8 mouse cellular contexts compared by ENCODE assay signal in the genomic region with DNA sequence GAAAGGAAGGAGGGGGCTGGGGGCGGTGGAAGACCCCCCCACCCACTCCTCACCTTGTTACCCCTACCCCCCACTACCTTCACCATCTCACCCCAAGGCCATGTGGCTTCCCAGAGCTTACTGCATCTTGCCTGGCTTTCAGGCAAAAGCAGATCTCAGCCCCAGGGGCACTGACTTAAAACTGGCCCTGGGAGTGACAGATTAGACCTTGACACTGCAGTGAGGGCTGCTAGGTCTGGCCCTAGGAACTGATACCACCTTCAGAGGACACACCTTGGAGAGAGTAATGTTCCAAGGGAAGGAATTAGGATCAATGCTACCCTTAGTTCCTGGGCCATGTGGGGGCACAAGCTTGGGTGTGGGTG. TPM values are rescaled to one million over a fixed set of nuclear protein-coding genes. Genes with fewer than 3 reads are reported as not detected.
DNase-seq lines count a peak whose midpoint lies in the region; ATAC-seq and TF ChIP-seq lines count a peak whose summit lies in the region.

No protein-coding gene starts in this region.

- TF ChIP-seq EP300 in heart, adult 2 months (IDR thresholded peaks at IDR 0.05; ENCODE audit: insufficient read depth, low read depth, low read length), result no peak
- TF ChIP-seq EP300 in CH12.LX (IDR thresholded peaks at IDR 0.05; ENCODE audit: low read length), result no peak

- in situ Hi-C loops in CH12.LX (cut with MboI; ENCODE audit: low pct_ligation_motif_present, low pct_unique_long_range_greater_than_20kb, low sequenced_read_pairs), result no loop called here

- peak overlapping the region; percentile 52; the same call in 1 of the 2 replicates for H3K4me2 ChIP-seq in CH12.LX (ENCODE audit: insufficient read depth, low read depth, poor library complexity, severe bottlenecking)
- peak overlapping the region; percentile 84 for H3K4me2 ChIP-seq in embryonic facial prominence, embryonic 14.5 days (ENCODE audit: low read depth, low read length)
- H3K4me2 ChIP-seq in neural tube, embryonic 15.5 days, result peak overlapping the region; percentile 87

- TF ChIP-seq POLR2A in heart, adult 2 months (IDR thresholded peaks at IDR 0.05; ENCODE audit: insufficient read depth, low read depth, low read length), result no peak
- no peak for TF ChIP-seq POLR2A in CH12.LX (IDR thresholded peaks at IDR 0.05; ENCODE audit: low read depth, low read length)

- peak; percentile 31; the same call in 1 of the 2 replicates for ATAC-seq in embryonic facial prominence, embryonic 14.5 days (ENCODE audit: low read depth)
- peak; percentile 46; the same call in 1 of the 2 replicates for ATAC-seq in neural tube, embryonic 15.5 days (ENCODE audit: low FRiP score)

- H3K9ac ChIP-seq in heart, adult 2 months (ENCODE audit: low read depth, low read length), result peak overlapping the region; percentile 45
- 0 out of 2 replicates have a peak overlapping the region, but pooled peaks have one; percentile 90 for H3K9ac ChIP-seq in CH12.LX (ENCODE audit: insufficient read depth, low read depth)
- H3K9ac ChIP-seq in embryonic facial prominence, embryonic 14.5 days (ENCODE audit: low read depth, low read length), result peak overlapping the region; percentile 95
- H3K9ac ChIP-seq in neural tube, embryonic 15.5 days (replicated peaks), result peak overlapping the region; percentile 81

- peak overlapping the region; percentile 46 for H3K4me3 ChIP-seq in heart, adult 2 months
- peak overlapping the region in 2 of 3 experiments; percentile 40 to 89 for H3K4me3 ChIP-seq in CH12.LX (replicated peaks in 1 of 3; ENCODE audit: low read depth in 2 of 3, low read length in 2 of 3, poor library complexity in 1 of 3)
- H3K4me3 ChIP-seq in embryonic facial prominence, embryonic 14.5 days (ENCODE audit: low read depth, low read length), result peak overlapping the region; percentile 89
- H3K4me3 ChIP-seq in limb, embryonic 10.5 days, result peak overlapping the region; percentile 84
- peak overlapping the region; percentile 92 for H3K4me3 ChIP-seq in neural tube, embryonic 15.5 days (replicated peaks)

- DNase-seq in heart, adult 2 months, result no peak
- DNase-seq in heart, postnatal 14 days, result no peak
- no peak for DNase-seq in CH12.LX (ENCODE audit: extremely low read depth)
- DNase-seq in embryonic facial prominence, embryonic 14.5 days (ENCODE audit: low spot score), result no peak
- no peak for DNase-seq in limb, embryonic 10.5 days (ENCODE audit: low spot score)
- DNase-seq in left cerebral cortex, postnatal 4 days, result no peak
- DNase-seq in left cerebral cortex, adult 9 months (ENCODE audit: low spot score in 2 of 2), result no peak

- no peaks in the 10 kb centered on the region for H3K36me3 ChIP-seq in heart, adult 2 months (ENCODE audit: control insufficient read depth, insufficient read depth, low read length)
- H3K36me3 ChIP-seq in CH12.LX (replicated peaks in 1 of 2; ENCODE audit: control insufficient read depth in 1 of 2, insufficient read depth in 1 of 2, low read length in 1 of 2), result peaks cover 0 to 19% of the 10 kb centered on the region in 2 experiments
- no peaks in the 10 kb centered on the region for H3K36me3 ChIP-seq in embryonic facial prominence, embryonic 14.5 days (ENCODE audit: control insufficient read depth, insufficient read depth, low read length)
- no peaks in the 10 kb centered on the region for H3K36me3 ChIP-seq in limb, embryonic 10.5 days
- H3K36me3 ChIP-seq in neural tube, embryonic 15.5 days, result no peaks in the 10 kb centered on the region

- H3K27ac ChIP-seq in heart, adult 2 months, result peak overlapping the region; percentile 54
- H3K27ac ChIP-seq in CH12.LX (ENCODE audit: insufficient read depth, low read depth), result no peak overlapping the region
- H3K27ac ChIP-seq in embryonic facial prominence, embryonic 14.5 days (replicated peaks; ENCODE audit: low read depth, low read length), result no peak overlapping the region
- H3K27ac ChIP-seq in limb, embryonic 10.5 days, result peak overlapping the region; percentile 98
- H3K27ac ChIP-seq in neural tube, embryonic 15.5 days (replicated peaks), result 0 out of 2 replicates have a peak overlapping the region, but pooled peaks have one; percentile 28

- no CpG with 5 or more reads among the region's 1 CpGs for WGBS in heart, adult 2 months
- 0% methylated on average over 1 of the region's 1 CpGs for WGBS in embryonic facial prominence, embryonic 14.5 days
- 0% methylated on average over 1 of the region's 1 CpGs for WGBS in limb, embryonic 10.5 days
- WGBS in neural tube, embryonic 15.5 days, result no CpG with 5 or more reads among the region's 1 CpGs

- dilution Hi-C loops in CH12.LX (cut with MboI; ENCODE audit: extremely low pct_ligation_motif_present, extremely low pct_unique_long_range_greater_than_20kb, low sequenced_read_pairs), result no loop called here

- peaks cover 12% of the 10 kb centered on the region for H3K9me3 ChIP-seq in CH12.LX (replicated peaks; ENCODE audit: low read length)
- H3K9me3 ChIP-seq in embryonic facial prominence, embryonic 14.5 days (ENCODE audit: control insufficient read depth, low read length), result no peaks in the 10 kb centered on the region
- H3K9me3 ChIP-seq in limb, embryonic 10.5 days (replicated peaks), result no peaks in the 10 kb centered on the region
- no peaks in the 10 kb centered on the region for H3K9me3 ChIP-seq in neural tube, embryonic 15.5 days (replicated peaks)

- no peaks in the 10 kb centered on the region for H3K27me3 ChIP-seq in heart, adult 2 months (ENCODE audit: control insufficient read depth, insufficient read depth, low read length)
- H3K27me3 ChIP-seq in CH12.LX (replicated peaks), result no peaks in the 10 kb centered on the region
- H3K27me3 ChIP-seq in embryonic facial prominence, embryonic 14.5 days (replicated peaks; ENCODE audit: control insufficient read depth, insufficient read depth, low read length), result no peaks in the 10 kb centered on the region
- no peaks in the 10 kb centered on the region for H3K27me3 ChIP-seq in limb, embryonic 10.5 days (ENCODE audit: low read depth, poor library complexity, severe bottlenecking)
- no peaks in the 10 kb centered on the region for H3K27me3 ChIP-seq in neural tube, embryonic 15.5 days (replicated peaks)

- intact Hi-C loops in heart, adult 2 months (cut with DNase I), result no loop called here
- intact Hi-C loops in heart, postnatal 14 days (cut with DNase I), result no loop called here
- intact Hi-C loops in left cerebral cortex, postnatal 4 days (cut with DNase I), result no loop called here

- peaks cover 2% of the 10 kb centered on the region for H3K4me1 ChIP-seq in heart, adult 2 months (ENCODE audit: control insufficient read depth, insufficient read depth, low read length)
- peaks cover 8 to 35% of the 10 kb centered on the region in 2 experiments for H3K4me1 ChIP-seq in CH12.LX (ENCODE audit: control insufficient read depth in 1 of 2, insufficient read depth in 2 of 2)
- H3K4me1 ChIP-seq in embryonic facial prominence, embryonic 14.5 days (ENCODE audit: control insufficient read depth, insufficient read depth, low read length), result peaks cover 3% of the 10 kb centered on the region; the same call in 1 of the 2 replicates
- peaks cover 17% of the 10 kb centered on the region for H3K4me1 ChIP-seq in limb, embryonic 10.5 days
- peaks cover 9% of the 10 kb centered on the region for H3K4me1 ChIP-seq in neural tube, embryonic 15.5 days

- no peak for TF ChIP-seq RAD21 in CH12.LX (IDR thresholded peaks at IDR 0.05; ENCODE audit: low read depth, low read length)

- no peaks in the 10 kb centered on the region; the same call in 1 of the 2 replicates for H3K79me2 ChIP-seq in heart, adult 2 months (replicated peaks; ENCODE audit: control insufficient read depth, insufficient read depth, low read length)
- H3K79me2 ChIP-seq in CH12.LX (replicated peaks; ENCODE audit: control insufficient read depth, extremely low read depth, insufficient read depth, poor library complexity, severe bottlenecking), result peaks cover 7% of the 10 kb centered on the region; the same call in 1 of the 2 replicates

- no peak for TF ChIP-seq CTCF in heart, adult 2 months (IDR thresholded peaks at IDR 0.05)
- no peak for TF ChIP-seq CTCF in CH12.LX (conservative IDR thresholded peaks at IDR 0.05 in 1 of 2, IDR thresholded peaks at IDR 0.05 in 1 of 2; ENCODE audit: low read depth in 2 of 2, low read length in 2 of 2)

TF ChIP-seq in CH12.LX, 34 proteins besides CTCF, POLR2A, EP300 and RAD21:
- 0 out of 2 replicates have a peak, but pooled peaks have one; percentile 14 for TF ChIP-seq MAZ (IDR thresholded peaks at IDR 0.05; ENCODE audit: low read depth, low read length)
- TF ChIP-seq IRF4 (IDR thresholded peaks at IDR 0.05; ENCODE audit: low read depth, low read length), result no peak

RNA-seq across cellular contexts. Expression of a gene that starts 0.4 kb away (rescaled TPM):
- 100 to 1,000 TPM; 151 to 179 TPM for total RNA-seq in heart, adult 2 months (2021)
- polyA plus RNA-seq in heart, adult 2 months (2012; rRNA removed), result 47.8 and 78.8 TPM in 2 replicates
- 100 to 1,000 TPM; 103 to 106 TPM for total RNA-seq in heart, postnatal 14 days (2021)
- total RNA-seq in CH12.LX (2012; rRNA removed) (48.3 and 49.0 TPM in 2 replicates), CH12.LX (2014; rRNA removed) (86.2 and 90.6 TPM in 2 replicates)
- 46.5 and 66.8 TPM in 2 replicates for polyA plus RNA-seq in CH12.LX (2012; ENCODE audit: insufficient read length, low read depth)
- 57.5 and 57.6 TPM in 2 replicates for polyA plus RNA-seq in embryonic facial prominence, embryonic 14.5 days (2014; fragmentation: Nextera tagmentation; extraction: Ambion mirVana)
- polyA plus RNA-seq in limb, embryonic 10.5 days (2016; fragmentation: Nextera tagmentation; extraction: Ambion mirVana), result 55.8 and 58.6 TPM in 2 replicates
- polyA plus RNA-seq in neural tube, embryonic 15.5 days (2015; fragmentation: Nextera tagmentation; extraction: Ambion mirVana), result 14.7 and 27.6 TPM in 2 replicates
- total RNA-seq in left cerebral cortex, postnatal 4 days (2021), result 10 to 100 TPM; 12.3 to 12.5 TPM

Comparison
In these comparisons a context has a peak if more than half of its experiments do, and no peak if none do; other contexts are left out.
1. H3K27ac ChIP-seq: peak in heart, adult 2 months (single experiment), limb, embryonic 10.5 days (single experiment) and neural tube, embryonic 15.5 days (single experiment); none in CH12.LX (single experiment) and embryonic facial prominence, embryonic 14.5 days (single experiment).
2. H3K9ac ChIP-seq: peak in every context shown above with its lines; median percentile 95 in embryonic facial prominence, embryonic 14.5 days; 90 in CH12.LX; 81 in neural tube, embryonic 15.5 days; 45 in heart, adult 2 months.
3. Peak in every context shown above with its lines, with median percentiles within 50 percentile points of each other: H3K4me3 ChIP-seq and H3K4me2 ChIP-seq.